Comparison of ENCODE assay signal across 7 mouse cellular contexts in genomic region chr2:70508496-70508895, GRCm38 (mm10). TPM values are rescaled to one million over a fixed set of nuclear protein-coding genes. Genes with fewer than 3 reads are reported as not detected.
DNase-seq lines count a peak whose midpoint lies in the region; ATAC-seq and TF ChIP-seq lines count a peak whose summit lies in the region.

TSS of gene Erich2 (plus strand) at chr2:70508819.

- whole genome bisulfite sequencing in forebrain, embryonic 10.5 days: 14% methylated on average over 10 of the region's 10 CpGs
- WGBS in limb, embryonic 14.5 days: 15% methylated on average over 10 of the region's 10 CpGs
- WGBS in stomach, embryonic 15.5 days: 19% methylated on average over 10 of the region's 10 CpGs

- ATAC-seq in megakaryocyte, adult 5-6 weeks (ENCODE audit: poor library complexity, severe bottlenecking): no peak
- no peak for ATAC-seq in limb, embryonic 14.5 days (ENCODE audit: low FRiP score, low read depth)
- 0 out of 2 replicates have a peak, but pooled peaks have one; percentile 3 for ATAC-seq in stomach, embryonic 15.5 days (ENCODE audit: insufficient read depth, low FRiP score, low read depth)

- H3K9me3 ChIP-seq in megakaryocyte, embryonic 14.5 days: peaks cover 8% of the 10 kb centered on the region
- H3K9me3 ChIP-seq in forebrain, embryonic 10.5 days: no peaks in the 10 kb centered on the region
- no peaks in the 10 kb centered on the region for H3K9me3 ChIP-seq in limb, embryonic 14.5 days (ENCODE audit: control insufficient read depth, low read length)
- H3K9me3 ChIP-seq in stomach, embryonic 15.5 days: no peaks in the 10 kb centered on the region

- peak within 1 kb of the TSS; percentile 55 for H3K9ac ChIP-seq in limb, embryonic 14.5 days (ENCODE audit: low read depth, low read length, severe bottlenecking)
- peak within 1 kb of the TSS; percentile 29; the same call in 1 of the 2 replicates for H3K9ac ChIP-seq in stomach, embryonic 15.5 days

- no peak for TF ChIP-seq POLR2A in limb, embryonic 14.5 days (IDR thresholded peaks at IDR 0.05; ENCODE audit: borderline replicate concordance, extremely low read depth, insufficient read depth, insufficient read length)

- H3K4me1 ChIP-seq in megakaryocyte, embryonic 14.5 days: peaks cover 12% of the 10 kb centered on the region
- H3K4me1 ChIP-seq in forebrain, embryonic 10.5 days: peaks cover 33% of the 10 kb centered on the region
- peaks cover 5% of the 10 kb centered on the region; the same call in 1 of the 2 replicates for H3K4me1 ChIP-seq in limb, embryonic 14.5 days (ENCODE audit: control insufficient read depth, insufficient read depth, low read length)
- H3K4me1 ChIP-seq in stomach, embryonic 15.5 days: no peaks in the 10 kb centered on the region; the same call in 1 of the 2 replicates

- peak within 1 kb of the TSS; percentile 84 for H3K4me2 ChIP-seq in limb, embryonic 14.5 days (replicated peaks; ENCODE audit: low read depth, low read length, severe bottlenecking)
- peak within 1 kb of the TSS; percentile 85 for H3K4me2 ChIP-seq in stomach, embryonic 15.5 days

- peaks cover 20% of the 10 kb centered on the region for H3K27me3 ChIP-seq in megakaryocyte, embryonic 14.5 days (replicated peaks)
- H3K27me3 ChIP-seq in forebrain, embryonic 10.5 days (ENCODE audit: poor library complexity, severe bottlenecking): peaks cover 57% of the 10 kb centered on the region
- no peaks in the 10 kb centered on the region for H3K27me3 ChIP-seq in limb, embryonic 14.5 days (ENCODE audit: control insufficient read depth, insufficient read depth, low read length)
- H3K27me3 ChIP-seq in stomach, embryonic 15.5 days (replicated peaks): no peaks in the 10 kb centered on the region

- H3K4me3 ChIP-seq in megakaryocyte, embryonic 14.5 days (replicated peaks): peak within 1 kb of the TSS; percentile 91
- peak within 1 kb of the TSS; percentile 63 for H3K4me3 ChIP-seq in forebrain, embryonic 10.5 days
- peak within 1 kb of the TSS; percentile 57 for H3K4me3 ChIP-seq in limb, embryonic 14.5 days (replicated peaks; ENCODE audit: low read length)
- peak within 1 kb of the TSS; percentile 57 for H3K4me3 ChIP-seq in stomach, embryonic 15.5 days (replicated peaks)

- no peaks in the 10 kb centered on the region for H3K36me3 ChIP-seq in megakaryocyte, embryonic 14.5 days (replicated peaks; ENCODE audit: low read length)
- no peaks in the 10 kb centered on the region for H3K36me3 ChIP-seq in forebrain, embryonic 10.5 days (replicated peaks)
- H3K36me3 ChIP-seq in limb, embryonic 14.5 days (ENCODE audit: control insufficient read depth, insufficient read depth, low read length): no peaks in the 10 kb centered on the region
- H3K36me3 ChIP-seq in stomach, embryonic 15.5 days: no peaks in the 10 kb centered on the region

- DNase-seq in forebrain, embryonic 10.5 days (ENCODE audit: extremely low spot score, low spot score): no peak
- no peak for DNase-seq in limb, embryonic 14.5 days (ENCODE audit: low spot score)
- DNase-seq in adrenal gland, adult 8-10 months: no peak
- DNase-seq in kidney, adult 11 months: no peak

- H3K27ac ChIP-seq in forebrain, embryonic 10.5 days: peak within 1 kb of the TSS; percentile 86
- no peak within 1 kb of the TSS for H3K27ac ChIP-seq in limb, embryonic 14.5 days (replicated peaks; ENCODE audit: low read depth, low read length)
- H3K27ac ChIP-seq in stomach, embryonic 15.5 days: no peak within 1 kb of the TSS

RNA-seq across cellular contexts. Expression of gene Erich2, which starts in this region (rescaled TPM):
- polyA plus RNA-seq in megakaryocyte, embryonic 14.5 days (2012; ENCODE audit: insufficient read depth, low replicate concordance): not detected in 2 replicates
- not detected in 2 replicates for total RNA-seq in megakaryocyte, adult 5-6 weeks (2015)
- total RNA-seq in megakaryocyte, adult 5-6 weeks (2017): not detected in 2 replicates
- polyA plus RNA-seq in forebrain, embryonic 10.5 days (2016; fragmentation: Nextera tagmentation; extraction: Ambion mirVana): 0.56 and 0.77 TPM in 2 replicates
- 1.1 and 2.0 TPM in 2 replicates for polyA plus RNA-seq in limb, embryonic 14.5 days (2012; rRNA removed)
- 1.3 and 2.2 TPM in 2 replicates for polyA plus RNA-seq in limb, embryonic 14.5 days (2014; fragmentation: Nextera tagmentation; extraction: Ambion mirVana)
- 1.5 and 2.2 TPM in 2 replicates for polyA plus RNA-seq in stomach, embryonic 15.5 days (2015; fragmentation: Nextera tagmentation; extraction: Ambion mirVana)
- total RNA-seq in adrenal gland, adult 8-10 months (2022): under 1 TPM; 0.28 to 0.68 (median 0.38) TPM
